Mouse (Mus musculus): Measurements from ENCODE around the gene Dcaf11. TPM values are rescaled to one million over a fixed set of nuclear protein-coding genes. Genes with fewer than 3 reads are reported as not detected.

Dcaf11 gene
- polyA plus RNA-seq, 1 experiment from 2014 or later = 61.7 TPM

Other genes with a start within 250 kb of the Dcaf11 start
- 81.2 and 83.4 TPM in 2 replicates for gene Dhrs4, start 81.2 kb upstream of the Dcaf11 start, polyA plus RNA-seq (2015; fragmentation: Nextera tagmentation; extraction: Ambion mirVana)
- gene Carmil3, start 69.4 kb upstream of the Dcaf11 start, polyA plus RNA-seq (2015; fragmentation: Nextera tagmentation; extraction: Ambion mirVana) = 2.4 and 3.7 TPM in 2 replicates
- 1.1 and 1.6 TPM in 2 replicates for gene Cpne6, start 49.6 kb upstream of the Dcaf11 start, polyA plus RNA-seq (2015; fragmentation: Nextera tagmentation; extraction: Ambion mirVana)
- gene Nrl, start 35.0 kb upstream of the Dcaf11 start, polyA plus RNA-seq (2015; fragmentation: Nextera tagmentation; extraction: Ambion mirVana) = not detected in 2 replicates
- 38.3 and 48.2 TPM in 2 replicates for gene Pck2, start 19.7 kb upstream of the Dcaf11 start, polyA plus RNA-seq (2015; fragmentation: Nextera tagmentation; extraction: Ambion mirVana)
- gene A730061H03Rik, start 400 bp downstream of the Dcaf11 start, polyA plus RNA-seq (2015; fragmentation: Nextera tagmentation; extraction: Ambion mirVana) = 1.6 and 3.0 TPM in 2 replicates
- 24.8 and 29.7 TPM in 2 replicates for gene Fitm1, start 15.6 kb downstream of the Dcaf11 start, polyA plus RNA-seq (2015; fragmentation: Nextera tagmentation; extraction: Ambion mirVana)
- 129 and 134 TPM in 2 replicates for gene Psme1, start 18.1 kb downstream of the Dcaf11 start, polyA plus RNA-seq (2015; fragmentation: Nextera tagmentation; extraction: Ambion mirVana)
- gene Emc9, start 25.3 kb downstream of the Dcaf11 start, polyA plus RNA-seq (2015; fragmentation: Nextera tagmentation; extraction: Ambion mirVana) = 9.7 and 11.6 TPM in 2 replicates
- gene Psme2, start 31.1 kb downstream of the Dcaf11 start, polyA plus RNA-seq (2015; fragmentation: Nextera tagmentation; extraction: Ambion mirVana) = 238 and 259 TPM in 2 replicates
- gene Rnf31, start 31.7 kb downstream of the Dcaf11 start, polyA plus RNA-seq (2015; fragmentation: Nextera tagmentation; extraction: Ambion mirVana) = 17.9 and 18.1 TPM in 2 replicates
- 12.8 and 17.3 TPM in 2 replicates for gene Irf9, start 43.6 kb downstream of the Dcaf11 start, polyA plus RNA-seq (2015; fragmentation: Nextera tagmentation; extraction: Ambion mirVana)
- gene Rec8, start 58.0 kb downstream of the Dcaf11 start, polyA plus RNA-seq (2015; fragmentation: Nextera tagmentation; extraction: Ambion mirVana) = 2.3 and 2.9 TPM in 2 replicates
- gene Ipo4, start 76.0 kb downstream of the Dcaf11 start, polyA plus RNA-seq (2015; fragmentation: Nextera tagmentation; extraction: Ambion mirVana) = 122 and 129 TPM in 2 replicates
- 0.75 and 1.4 TPM in 2 replicates for gene Gm49378, start 77.9 kb downstream of the Dcaf11 start, polyA plus RNA-seq (2015; fragmentation: Nextera tagmentation; extraction: Ambion mirVana)
- gene Tm9sf1, start 83.8 kb downstream of the Dcaf11 start, polyA plus RNA-seq (2015; fragmentation: Nextera tagmentation; extraction: Ambion mirVana) = 114 and 118 TPM in 2 replicates
- gene Tssk4, start 90.2 kb downstream of the Dcaf11 start, polyA plus RNA-seq (2015; fragmentation: Nextera tagmentation; extraction: Ambion mirVana) = 0.61 and 1.2 TPM in 2 replicates
- 57.4 and 57.9 TPM in 2 replicates for gene Mdp1, start 100.5 kb downstream of the Dcaf11 start, polyA plus RNA-seq (2015; fragmentation: Nextera tagmentation; extraction: Ambion mirVana)
- 68.1 and 68.6 TPM in 2 replicates for gene Gmpr2, start 111.9 kb downstream of the Dcaf11 start, polyA plus RNA-seq (2015; fragmentation: Nextera tagmentation; extraction: Ambion mirVana)
- gene Nedd8, start 112.1 kb downstream of the Dcaf11 start, polyA plus RNA-seq (2015; fragmentation: Nextera tagmentation; extraction: Ambion mirVana) = 548 and 555 TPM in 2 replicates
- 34.0 and 38.0 TPM in 2 replicates for gene Tinf2, start 121.8 kb downstream of the Dcaf11 start, polyA plus RNA-seq (2015; fragmentation: Nextera tagmentation; extraction: Ambion mirVana)
- gene Tgm1, start 153.9 kb downstream of the Dcaf11 start, polyA plus RNA-seq (2015; fragmentation: Nextera tagmentation; extraction: Ambion mirVana) = 27.3 and 28.0 TPM in 2 replicates
- 30.3 and 33.8 TPM in 2 replicates for gene Rabggta, start 162.3 kb downstream of the Dcaf11 start, polyA plus RNA-seq (2015; fragmentation: Nextera tagmentation; extraction: Ambion mirVana)
- gene Dhrs1, start 185.7 kb downstream of the Dcaf11 start, polyA plus RNA-seq (2015; fragmentation: Nextera tagmentation; extraction: Ambion mirVana) = 87.3 and 90.0 TPM in 2 replicates
- 37.3 and 39.0 TPM in 2 replicates for gene Nop9, start 185.7 kb downstream of the Dcaf11 start, polyA plus RNA-seq (2015; fragmentation: Nextera tagmentation; extraction: Ambion mirVana)
- gene Cideb, start 198.5 kb downstream of the Dcaf11 start, polyA plus RNA-seq (2015; fragmentation: Nextera tagmentation; extraction: Ambion mirVana) = 0.47 and 0.60 TPM in 2 replicates
- gene Ltb4r2, start 201.4 kb downstream of the Dcaf11 start, polyA plus RNA-seq (2015; fragmentation: Nextera tagmentation; extraction: Ambion mirVana) = 0.95 and 1.4 TPM in 2 replicates
- gene Ltb4r1, start 206.0 kb downstream of the Dcaf11 start, polyA plus RNA-seq (2015; fragmentation: Nextera tagmentation; extraction: Ambion mirVana) = 1.8 and 2.1 TPM in 2 replicates
- 17.4 and 22.2 TPM in 2 replicates for gene Adcy4, start 224.1 kb downstream of the Dcaf11 start, polyA plus RNA-seq (2015; fragmentation: Nextera tagmentation; extraction: Ambion mirVana)
- 34.5 and 41.3 TPM in 2 replicates for gene Ripk3, start 228.9 kb downstream of the Dcaf11 start, polyA plus RNA-seq (2015; fragmentation: Nextera tagmentation; extraction: Ambion mirVana)

Data from embryonic facial prominence, embryonic 15.5 days (tissue).